Mouse (Mus musculus) lung, adult 18-20 months (tissue): ENCODE measurements at regions not wholly inside any gene's neighbourhood (a gene's known extent, or its start where the extent isn't known, plus 50 kb on each side); places are given as distances from the start of the nearest gene placed in this dataset.
"Not testable (repeated sequence)": the region's sequence is repeated elsewhere in the genome, so short reads cannot be mapped to it uniquely, and the experiment has no call there.

Experiments
- DNase-seq, 2 experiments: peaks; one replicate each; pipeline ENCODE4 v3.0.0; 2022; ENCODE audit warnings: mixed read lengths in 2 of 2

DNA sequence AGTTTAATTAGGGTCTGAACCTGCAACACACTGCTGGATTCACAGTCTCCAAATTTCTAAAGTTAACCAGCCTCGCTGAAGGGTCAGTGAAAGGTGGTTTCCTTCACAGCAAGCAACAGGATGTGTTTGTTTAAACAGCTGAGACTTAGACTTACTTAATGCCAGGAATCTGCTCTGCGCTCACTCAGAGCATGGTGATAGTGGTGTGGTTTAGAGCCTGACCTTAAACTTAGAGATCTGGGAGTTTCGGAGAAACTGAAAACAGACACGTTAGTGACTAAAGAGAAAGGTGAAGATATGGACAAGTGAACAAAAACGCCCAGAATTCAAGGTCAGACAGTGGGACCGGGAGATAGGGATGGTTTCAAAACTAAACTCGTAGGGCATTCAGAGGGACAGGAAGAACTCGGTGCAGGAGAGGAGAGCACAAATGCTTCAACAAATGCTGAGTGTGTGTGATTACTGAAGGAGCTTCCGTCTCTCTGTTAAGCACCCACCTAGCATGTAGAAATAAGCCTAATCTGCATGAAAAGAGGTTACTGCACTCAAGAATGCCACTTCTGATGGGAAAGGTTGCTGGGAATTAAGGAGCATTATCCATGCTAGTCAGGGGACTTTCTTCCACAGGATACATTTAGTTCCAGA is 97.2 kb upstream of the Ifngr1 start:
- DNase-seq, result peak in 1 of 2 experiments; percentile 31

DNA sequence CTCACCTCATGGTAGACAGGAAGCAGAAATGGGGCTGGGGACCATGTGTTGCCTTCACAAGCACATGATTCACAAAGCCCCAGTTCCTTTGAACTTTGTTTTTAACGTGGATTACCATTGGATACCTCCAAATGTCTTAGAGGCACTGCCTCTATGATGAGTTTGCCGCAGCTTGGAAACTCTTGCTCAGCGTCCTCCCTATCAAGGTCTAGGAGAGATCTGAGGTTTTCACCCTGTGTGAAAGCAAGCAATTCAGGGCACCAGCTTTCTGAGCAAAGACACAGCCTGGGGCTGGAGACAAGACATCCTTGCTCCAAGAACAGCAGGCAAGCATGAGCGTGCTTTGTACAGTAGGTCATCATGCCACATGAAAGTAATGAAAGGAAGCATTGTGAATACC is 93.6 kb upstream of the Ifngr1 start:
- no peak for DNase-seq

DNA sequence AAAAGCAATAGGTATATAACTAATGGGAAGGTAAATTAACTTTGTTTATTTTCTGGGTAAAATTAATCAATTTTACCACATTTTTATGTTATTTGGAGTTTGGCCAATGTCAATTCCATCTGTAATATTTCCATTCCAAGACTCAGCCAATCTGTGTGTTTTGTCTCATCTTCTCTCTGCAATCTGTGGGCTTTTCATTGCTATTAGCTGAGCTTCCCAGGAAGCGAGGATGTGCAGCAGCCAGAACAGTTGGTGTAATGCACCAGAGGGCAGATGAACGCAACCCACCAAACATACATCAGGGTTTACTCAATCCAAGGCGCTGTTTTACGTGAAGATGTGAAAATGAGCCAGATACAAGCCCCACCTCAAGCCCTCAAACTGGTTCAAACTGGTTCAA is 88.9 kb upstream of the Ifngr1 start:
- DNase-seq, result no peak

DNA sequence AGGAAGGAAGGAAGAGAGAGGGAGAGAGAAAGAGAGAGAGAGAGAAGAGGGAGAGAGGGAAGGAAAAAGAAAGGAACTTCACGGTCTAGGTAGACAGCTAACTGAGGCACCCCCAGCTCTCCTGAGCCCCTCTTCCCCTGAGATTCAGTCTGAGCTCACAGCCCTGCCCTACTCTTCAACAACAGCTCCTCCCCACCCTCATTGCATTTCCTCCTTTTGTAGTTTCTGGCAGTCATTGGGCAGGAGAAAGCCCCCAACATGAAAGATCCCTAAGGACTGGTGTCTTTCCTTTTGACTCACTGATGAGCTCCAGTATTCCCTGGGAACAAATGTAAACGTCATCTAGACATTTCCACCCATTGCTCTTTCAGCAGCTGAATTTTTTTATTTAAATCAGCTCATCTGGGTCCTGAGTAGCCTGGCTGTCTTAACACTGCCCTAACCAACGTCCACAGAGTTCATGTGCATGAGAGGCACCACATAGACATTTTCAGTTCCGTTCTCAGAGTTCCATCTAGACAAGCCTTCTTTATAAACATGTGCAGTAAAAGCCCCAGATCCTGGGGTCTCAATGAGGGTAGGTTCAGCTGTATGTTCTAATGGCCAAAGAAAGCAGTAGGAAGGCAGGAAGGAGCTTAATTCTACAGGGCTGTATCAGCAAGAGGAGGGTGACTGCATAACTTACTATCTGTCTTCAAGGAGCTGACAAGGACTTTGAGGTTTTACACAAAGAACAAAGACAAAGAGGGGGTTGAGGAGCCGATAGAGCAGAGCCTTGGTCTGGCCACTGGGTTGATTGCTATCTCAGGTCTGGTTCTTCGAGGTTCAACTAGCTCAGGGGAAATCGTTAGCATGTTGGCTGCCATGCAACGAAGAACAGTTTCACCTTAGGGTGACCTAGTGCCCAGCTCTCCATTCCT is 87.6 kb upstream of the Ifngr1 start:
- no peak for DNase-seq

DNA sequence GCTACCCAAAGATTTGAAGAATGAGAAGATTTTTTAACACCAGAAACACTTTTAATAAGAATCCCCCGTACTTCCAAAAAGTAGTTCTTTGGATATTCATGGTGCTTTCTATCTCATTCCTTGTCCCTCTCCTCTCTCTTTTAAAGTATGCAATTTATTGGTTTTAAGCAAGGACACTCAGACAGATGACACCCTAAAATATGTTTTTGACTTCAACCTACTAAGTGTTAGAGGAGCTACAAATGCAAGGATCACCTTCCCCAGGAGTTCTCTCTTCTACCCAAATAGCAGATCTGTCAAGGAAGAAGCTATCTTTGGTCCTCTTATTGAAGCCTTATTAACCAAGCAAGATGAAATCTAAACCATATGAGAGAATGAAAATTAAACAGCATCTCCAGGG is 86.6 kb upstream of the Ifngr1 start:
- no peak for DNase-seq

DNA sequence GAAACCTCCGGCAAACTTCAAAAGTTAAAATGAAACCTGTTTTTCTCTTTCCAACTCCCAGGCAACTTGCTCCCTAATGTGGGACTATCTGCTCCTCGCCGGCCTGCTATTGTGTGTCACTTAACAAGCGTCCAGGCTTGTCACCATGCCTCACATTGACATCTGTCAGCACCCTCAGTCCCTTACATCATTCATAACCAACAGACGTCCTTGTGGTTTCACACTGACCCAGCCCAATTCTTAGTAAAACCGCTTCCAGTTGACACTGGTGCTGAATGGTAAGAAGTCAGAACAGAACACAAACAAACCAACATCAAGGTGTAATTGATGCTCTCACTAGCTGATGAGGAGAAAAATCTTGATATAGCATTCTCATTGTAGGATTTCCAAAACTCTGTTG is 85.8 kb upstream of the Ifngr1 start:
- DNase-seq, result peak; percentile 40

DNA sequence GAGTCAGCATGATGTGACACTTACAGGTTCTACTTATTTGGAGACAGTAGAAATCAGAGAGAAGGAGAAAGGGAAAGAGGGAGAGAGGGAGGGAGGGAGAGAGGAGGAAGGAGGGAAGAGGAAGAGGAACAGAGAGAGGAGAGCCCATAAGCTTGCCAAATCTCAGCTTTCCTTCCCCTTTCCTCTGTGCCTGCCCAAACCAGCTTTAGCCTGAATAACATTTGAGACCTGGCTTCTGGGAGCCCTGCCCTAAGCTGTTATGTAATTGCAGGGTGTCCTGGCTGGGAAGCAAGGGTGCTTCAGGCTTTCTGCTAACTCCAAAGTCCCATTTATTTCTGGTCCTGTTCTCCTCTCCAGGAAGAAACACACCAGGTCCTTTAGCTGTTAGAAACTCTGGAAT is 85.3 kb upstream of the Ifngr1 start:
- DNase-seq, result no peak

DNA sequence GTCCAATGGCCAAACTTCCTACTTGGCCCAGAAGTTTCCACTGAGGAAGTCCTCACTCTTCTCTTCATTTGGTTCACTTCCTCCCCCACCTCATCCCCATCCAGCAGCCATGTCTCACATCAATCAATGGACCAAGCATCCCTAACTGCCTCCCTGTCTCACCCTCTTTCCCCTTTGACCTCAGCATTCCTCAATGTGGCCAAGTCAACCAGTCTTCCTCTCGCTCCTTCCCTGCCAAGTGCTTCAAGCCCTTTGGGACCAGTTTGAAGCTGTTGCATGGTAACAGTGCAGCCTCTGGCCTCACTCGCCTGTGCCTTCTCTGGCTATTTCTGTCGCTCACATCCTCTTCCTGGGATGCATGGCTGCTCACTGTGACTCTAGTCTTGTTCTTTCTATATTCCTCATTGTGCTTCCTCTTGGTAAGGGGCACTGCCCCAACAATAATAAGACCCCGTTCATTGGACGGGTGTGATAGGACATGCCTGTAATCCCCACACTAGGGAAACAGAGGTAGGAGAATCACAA is 83.5 kb upstream of the Ifngr1 start:
- no peak for DNase-seq

DNA sequence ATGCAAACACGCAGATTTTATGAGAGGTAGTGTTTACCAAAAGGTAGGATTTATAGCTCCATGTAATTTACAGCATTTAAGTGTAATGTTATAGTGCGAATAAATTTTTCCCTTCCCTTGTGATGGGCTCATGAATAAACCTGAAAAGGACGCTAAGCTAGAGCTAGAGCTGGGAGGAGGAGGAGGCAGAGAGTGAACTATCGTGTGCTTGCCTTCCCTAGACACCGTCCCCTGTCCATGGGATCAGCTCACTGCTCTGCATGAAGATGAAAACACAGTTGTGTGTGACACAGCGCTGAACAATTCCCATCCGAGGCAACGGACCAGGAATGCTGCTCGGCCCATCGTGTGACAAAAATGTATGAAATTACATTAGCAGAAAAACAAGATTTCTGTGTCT is 81.7 kb upstream of the Ifngr1 start:
- no peak for DNase-seq

DNA sequence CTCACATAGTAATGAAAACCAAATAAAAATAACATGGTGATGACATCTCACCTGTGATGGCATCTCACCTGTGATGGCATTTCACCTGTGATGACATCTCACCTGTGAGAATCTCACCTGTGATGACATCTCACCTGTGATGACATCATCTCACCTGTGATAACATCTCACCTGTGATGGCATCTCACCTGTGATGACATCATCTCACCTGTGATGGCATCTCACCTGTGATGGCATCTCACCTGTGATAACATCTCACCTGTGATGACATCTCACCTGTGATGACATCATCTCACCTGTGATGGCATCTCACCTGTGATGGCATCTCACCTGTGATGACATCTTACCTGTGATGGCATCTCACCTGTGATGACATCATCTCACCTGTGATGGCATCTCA is 77.4 kb upstream of the Ifngr1 start:
- not testable (repeated sequence) for DNase-seq

DNA sequence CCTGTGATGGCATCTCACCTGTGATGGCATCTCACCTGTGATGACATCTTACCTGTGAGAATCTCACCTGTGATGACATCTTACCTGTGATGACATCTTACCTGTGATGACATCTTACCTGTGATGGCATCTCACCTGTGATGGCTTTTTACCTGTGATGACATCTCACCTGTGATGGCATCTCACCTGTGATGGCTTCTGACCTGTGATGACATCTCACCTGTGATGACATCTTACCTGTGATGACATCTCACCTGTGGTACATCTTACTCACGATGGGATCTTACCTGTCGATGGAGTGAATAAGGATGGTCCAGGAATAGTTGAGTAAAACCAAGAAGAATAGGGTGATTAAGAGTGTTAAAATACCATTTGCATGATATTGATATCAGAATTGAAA is 76.9 kb upstream of the Ifngr1 start:
- no peak for DNase-seq

DNA sequence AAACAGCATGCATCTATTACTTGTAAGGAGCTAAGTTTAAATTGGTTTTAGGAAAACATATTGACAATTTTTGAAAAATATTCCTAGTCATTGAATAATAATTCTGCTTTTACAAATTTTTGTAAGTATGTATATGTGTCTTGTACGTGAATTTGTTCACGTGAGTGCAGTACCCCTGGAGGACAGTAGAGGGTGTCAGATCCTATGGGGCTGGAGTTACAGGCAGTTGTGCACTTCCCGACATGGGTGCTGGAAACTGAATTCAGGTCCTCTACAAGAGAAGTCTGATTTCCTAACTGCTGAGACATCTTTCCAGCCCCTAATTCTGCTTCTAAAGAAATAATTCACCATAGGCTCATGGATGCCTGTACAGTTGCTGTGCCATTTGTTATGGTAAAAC is 75.7 kb upstream of the Ifngr1 start:
- DNase-seq, result no peak

DNA sequence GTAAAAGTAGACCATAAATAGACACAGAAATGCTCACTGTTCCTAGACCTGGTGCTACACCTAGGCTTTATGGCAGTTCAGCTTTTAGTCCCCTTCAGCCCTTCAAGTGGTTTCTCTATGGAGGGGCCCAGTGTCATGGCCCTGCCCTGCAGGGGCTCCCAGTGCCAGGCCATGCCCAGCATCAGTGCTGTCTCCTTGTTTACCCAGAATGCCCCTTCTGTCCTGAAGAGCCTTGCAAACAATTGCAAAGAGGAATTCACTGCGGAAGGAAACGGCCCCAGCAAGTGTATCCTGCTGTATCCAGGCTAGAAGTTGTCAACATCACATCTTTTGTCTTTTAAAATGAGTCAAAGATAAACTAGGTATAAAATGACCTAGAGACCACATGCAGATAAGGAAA is 74.7 kb upstream of the Ifngr1 start:
- DNase-seq, result no peak

DNA sequence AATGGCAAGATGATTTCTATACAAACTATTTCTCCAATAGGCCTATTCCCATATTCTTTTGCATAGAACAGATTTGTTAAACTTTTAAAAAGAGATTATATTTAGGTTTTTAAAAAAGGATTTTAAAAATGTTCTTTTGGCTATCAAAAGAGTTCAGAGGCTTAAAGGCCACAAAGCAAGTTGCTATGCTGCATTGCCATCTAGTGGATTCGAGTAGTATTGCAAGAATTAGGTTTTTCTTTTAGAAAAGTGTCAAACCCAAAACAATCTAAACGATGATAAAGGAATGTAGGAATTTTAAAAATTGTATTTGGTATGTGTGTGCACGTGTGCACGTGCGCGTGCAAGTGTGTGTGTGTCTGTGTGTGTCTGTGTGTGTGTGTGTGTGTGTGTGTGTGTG is 73.0 kb upstream of the Ifngr1 start:
- DNase-seq, result no peak

DNA sequence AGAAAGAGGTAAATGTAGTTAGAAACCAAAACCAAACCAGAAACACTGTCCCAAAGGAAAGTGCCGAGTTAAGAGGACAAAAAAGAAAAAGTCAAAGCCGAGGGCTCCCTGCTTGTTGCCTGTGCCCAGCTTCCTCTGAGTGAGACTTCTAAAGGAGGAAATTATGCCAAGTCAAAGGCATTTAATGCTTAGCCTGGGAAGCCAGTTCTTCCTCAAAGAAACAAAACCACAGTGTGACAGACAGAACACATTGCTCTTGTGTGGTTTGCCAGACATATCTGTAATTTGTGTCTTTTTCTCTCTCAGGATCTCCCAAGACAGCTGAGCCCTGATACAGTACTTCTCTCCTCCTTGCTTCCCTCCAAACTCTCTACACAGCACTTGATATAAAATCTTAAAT is 69.6 kb upstream of the Ifngr1 start:
- no peak for DNase-seq

DNA sequence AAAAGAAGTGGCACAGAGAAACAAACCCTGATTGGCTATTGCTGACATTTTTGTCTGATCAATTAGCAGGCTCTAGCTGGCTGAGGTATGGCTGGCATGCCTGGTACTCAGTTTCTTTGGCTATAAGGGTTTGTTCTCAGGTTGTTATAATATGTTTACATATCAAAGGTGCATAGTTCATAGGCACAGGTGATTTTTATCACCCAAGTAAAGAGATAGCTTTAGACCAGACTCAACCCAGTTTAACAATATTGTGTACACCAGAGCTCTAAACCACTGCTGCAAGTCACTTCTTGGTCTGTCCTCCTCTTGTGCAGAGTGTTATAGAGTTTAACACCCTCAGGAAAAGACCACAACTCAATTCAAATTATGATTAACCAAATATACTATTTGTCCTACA is 65.8 kb upstream of the Ifngr1 start:
- DNase-seq, result no peak

DNA sequence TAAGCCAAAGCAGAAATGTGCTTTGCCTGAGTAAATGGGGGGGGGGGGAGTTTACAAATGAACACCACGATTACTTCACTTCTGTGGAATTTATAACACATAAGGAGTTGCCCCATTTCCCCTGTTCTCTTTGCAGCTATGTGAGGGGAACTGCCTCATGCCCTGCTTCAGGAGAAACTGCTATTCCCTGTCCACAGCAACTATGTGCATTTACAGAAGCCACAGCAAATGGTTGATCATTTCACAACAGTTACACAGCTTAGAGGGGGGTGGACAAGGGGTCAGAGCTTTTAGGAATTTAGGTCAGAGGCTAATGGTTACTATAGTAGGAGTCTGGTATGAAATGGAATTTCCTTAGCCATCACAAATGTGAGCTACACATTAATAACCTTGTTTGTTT is 65.4 kb upstream of the Ifngr1 start:
- peak in 1 of 2 experiments; percentile 37 for DNase-seq

DNA sequence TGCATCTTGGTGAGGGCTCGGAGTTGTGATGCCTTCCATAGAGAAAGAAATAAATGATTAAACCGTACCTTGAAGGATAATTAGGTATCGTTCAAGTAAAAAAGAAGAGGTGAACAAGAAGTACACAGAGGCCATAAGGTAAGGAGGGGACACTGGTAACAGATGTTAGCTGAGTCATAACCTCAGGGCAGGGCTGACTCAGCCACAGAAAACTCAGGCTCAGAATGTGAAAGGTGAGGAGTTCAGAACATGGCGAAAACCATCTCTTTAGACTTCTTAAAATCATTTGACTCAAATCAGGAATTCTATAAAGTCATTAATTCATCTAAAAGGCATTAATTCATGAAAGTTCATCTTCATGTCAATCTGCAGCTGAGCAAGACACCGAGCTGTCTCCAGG is 62.1 kb upstream of the Ifngr1 start:
- DNase-seq, result no peak

DNA sequence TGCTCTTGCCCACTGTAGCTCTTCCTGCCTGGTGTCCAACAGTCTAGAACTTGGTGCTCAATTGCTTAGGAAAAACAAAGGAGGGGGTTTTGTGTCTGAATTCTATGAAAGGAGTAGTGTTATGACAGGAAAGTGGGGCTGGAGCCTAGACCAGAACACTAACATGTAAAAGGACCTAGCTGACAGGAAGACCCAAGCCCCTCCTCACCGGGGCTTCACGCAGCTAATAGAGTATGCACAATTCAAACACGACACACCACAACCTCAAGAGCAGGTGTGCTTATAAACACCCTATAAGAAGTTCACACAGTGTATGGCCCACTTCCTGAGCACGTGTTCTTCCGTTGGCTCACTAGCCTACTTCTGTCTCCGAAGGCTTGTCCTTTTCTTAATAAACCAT is 61.7 kb upstream of the Ifngr1 start:
- no peak for DNase-seq

DNA sequence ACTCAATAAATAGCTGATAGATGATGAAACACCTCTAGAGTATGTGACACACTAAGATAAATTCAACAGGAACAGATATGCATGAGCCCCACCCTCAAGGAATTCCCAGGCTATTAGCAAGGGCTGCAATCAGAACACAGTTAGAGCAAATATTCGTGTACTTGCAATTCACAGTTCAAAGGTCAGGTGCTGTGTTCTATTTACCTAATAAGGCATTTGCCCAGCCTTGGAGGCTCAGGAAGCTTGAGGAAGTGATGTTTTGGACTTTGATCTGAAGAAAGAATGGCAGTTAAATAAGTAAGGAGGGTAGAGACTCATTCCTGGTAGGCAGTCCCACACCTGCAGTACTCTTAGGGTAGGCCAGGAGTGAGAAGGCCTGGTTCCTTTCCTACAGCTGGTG is 60.3 kb upstream of the Ifngr1 start:
- DNase-seq, result no peak

DNA sequence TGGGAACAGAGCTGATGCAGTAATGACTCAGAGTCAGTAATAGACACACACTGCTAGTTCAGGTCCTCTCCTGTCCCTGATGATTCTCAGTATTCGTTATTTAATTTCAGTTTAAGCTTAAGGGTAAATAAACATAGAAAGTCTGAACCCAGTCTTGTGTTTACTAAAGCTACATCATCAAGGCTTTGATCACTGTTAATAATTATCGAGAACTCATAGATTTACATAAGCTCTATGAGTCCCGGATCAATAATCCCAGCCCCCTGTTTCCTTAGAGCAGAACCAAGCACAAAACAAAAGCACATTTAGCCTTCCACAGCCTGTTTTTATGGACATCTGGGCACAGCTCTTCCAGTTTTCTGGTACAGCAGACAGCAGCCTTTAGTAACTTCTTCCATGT is 59.0 kb upstream of the Ifngr1 start:
- DNase-seq, result no peak

DNA sequence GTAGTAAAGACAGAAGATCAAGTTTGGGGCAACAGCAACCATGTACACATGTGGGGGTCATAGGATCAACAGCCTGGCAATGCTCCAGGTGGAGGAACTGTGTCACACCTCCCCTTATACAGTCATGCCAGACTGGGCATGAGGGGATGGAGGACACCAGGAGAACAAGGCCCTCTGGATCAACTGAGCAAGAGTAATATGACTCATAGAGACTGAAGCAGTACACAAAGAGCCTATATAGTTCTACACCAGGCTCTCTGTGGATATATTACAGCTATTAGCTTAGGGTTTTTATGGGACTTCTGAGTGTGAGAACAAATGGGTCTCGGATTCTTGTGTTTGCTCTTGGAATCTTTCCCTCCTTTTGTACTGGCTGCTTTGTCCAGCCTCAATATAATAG is 57.9 kb upstream of the Ifngr1 start:
- no peak for DNase-seq
